ENCODE assay signal across 9 mouse cellular contexts in genomic region chr1:74901686-74902085, GRCm38 (mm10). TPM values are rescaled to one million over a fixed set of nuclear protein-coding genes. Genes with fewer than 3 reads are reported as not detected.
DNase-seq lines count a peak whose midpoint lies in the region; ATAC-seq and TF ChIP-seq lines count a peak whose summit lies in the region.
"Had no signal": no experiment of that assay in that cellular context is flagged by ENCODE, and none has a peak within 500 bp of the region (broad histone marks: within the 10 kb centered on the region; RNA-seq: fewer than 3 reads in every experiment).

No protein-coding gene starts in this region.

- no peak overlapping the region for H3K4me2 ChIP-seq in heart, embryonic 11.5 days

- TF ChIP-seq EP300 in heart, adult 2 months (IDR thresholded peaks at IDR 0.05; ENCODE audit: insufficient read depth, low read depth, low read length), result no peak

- no peak overlapping the region for H3K27ac ChIP-seq in heart, adult 2 months
- no peak overlapping the region for H3K27ac ChIP-seq in heart, embryonic 11.5 days (ENCODE audit: low read depth, low read length)

- H3K4me3 ChIP-seq in heart, adult 2 months, result no peak overlapping the region
- no peak overlapping the region for H3K4me3 ChIP-seq in heart, embryonic 11.5 days (ENCODE audit: low read depth, low read length)
- H3K4me3 ChIP-seq: myocyte had no signal

- peak; percentile 72 for TF ChIP-seq CTCF in heart, adult 2 months (IDR thresholded peaks at IDR 0.05)

- no peak overlapping the region for H3K9ac ChIP-seq in heart, adult 2 months (ENCODE audit: low read depth, low read length)
- H3K9ac ChIP-seq in heart, embryonic 11.5 days (ENCODE audit: low read depth, low read length), result no peak overlapping the region

- no peaks in the 10 kb centered on the region for H3K4me1 ChIP-seq in heart, adult 2 months (ENCODE audit: control insufficient read depth, insufficient read depth, low read length)
- H3K4me1 ChIP-seq in heart, embryonic 11.5 days (ENCODE audit: control insufficient read depth, insufficient read depth, low read length), result peaks cover 15% of the 10 kb centered on the region

- 3% methylated on average over 3 of the region's 3 CpGs for WGBS in heart, adult 2 months
- WGBS in heart, embryonic 11.5 days (ENCODE audit: insufficient replicate concordance), result 6% methylated on average over 3 of the region's 3 CpGs

- H3K27me3 ChIP-seq in heart, adult 2 months (ENCODE audit: control insufficient read depth, insufficient read depth, low read length), result peaks cover 9% of the 10 kb centered on the region
- H3K27me3 ChIP-seq in heart, embryonic 11.5 days (ENCODE audit: control insufficient read depth, insufficient read depth, low read length), result peaks cover 91% of the 10 kb centered on the region

- DNase-seq in heart, adult 2 months, result no peak
- DNase-seq in urinary bladder, postnatal 14 days (ENCODE audit: low spot score), result peak; percentile 66
- no peak for DNase-seq in urinary bladder, postnatal 4 days (ENCODE audit: low spot score in 2 of 2)
- peak; percentile 85 to 91 for DNase-seq in cerebellum, postnatal 10 days
- peak; percentile 51 to 89 for DNase-seq in kidney, postnatal 36 days
- DNase-seq in natural killer cell, adult 2 months (ENCODE audit: low spot score in 2 of 2), result peak; percentile 14 to 41

- no peaks in the 10 kb centered on the region for H3K79me2 ChIP-seq in heart, adult 2 months (replicated peaks; ENCODE audit: control insufficient read depth, insufficient read depth, low read length)

- H3K36me3 ChIP-seq in heart, adult 2 months (ENCODE audit: control insufficient read depth, insufficient read depth, low read length), result no peaks in the 10 kb centered on the region
- no peaks in the 10 kb centered on the region for H3K36me3 ChIP-seq in heart, embryonic 11.5 days (ENCODE audit: control insufficient read depth, insufficient read depth, low read length)

- intact Hi-C loops in heart, adult 2 months (cut with DNase I), result no loop called here

- H3K9me3 ChIP-seq in heart, embryonic 11.5 days (replicated peaks; ENCODE audit: control insufficient read depth, low read length), result no peaks in the 10 kb centered on the region

- no peak for ATAC-seq in heart, embryonic 11.5 days (replicated peaks; ENCODE audit: insufficient number of reproducible peaks, low FRiP score, low TSS enrichment)
- ATAC-seq in erythroblast, adult 5-6 weeks (replicated peaks; ENCODE audit: low FRiP score, poor library complexity, severe bottlenecking), result no peak

- TF ChIP-seq POLR2A in heart, adult 2 months (IDR thresholded peaks at IDR 0.05; ENCODE audit: insufficient read depth, low read depth, low read length), result no peak

RNA-seq across cellular contexts. Expression of gene Cryba2, which starts 8.7 kb away (rescaled TPM):
- not detected for total RNA-seq in heart, adult 2 months (2021)
- polyA plus RNA-seq in heart, adult 2 months (2012; rRNA removed), result 0.16 TPM in 1 of 2 replicates, not detected in the other
- not detected in 2 replicates for polyA plus RNA-seq in heart, embryonic 11.5 days (2014; fragmentation: Nextera tagmentation; extraction: Ambion mirVana)
- total RNA-seq in erythroblast, adult 5-6 weeks (2015; ENCODE audit: low replicate concordance), result not detected in 2 replicates
- total RNA-seq in erythroblast, adult 5-6 weeks (2017; ENCODE audit: low replicate concordance), result not detected in 2 replicates
- polyA plus RNA-seq: myocyte had no signal

RNA-seq across cellular contexts. Expression of gene Fev, which starts 16.5 kb away (rescaled TPM):
- not detected for total RNA-seq in heart, adult 2 months (2021)
- polyA plus RNA-seq in heart, adult 2 months (2012; rRNA removed), result 0.10 TPM in 1 of 2 replicates, not detected in the other
- 1.4 and 4.1 TPM in 2 replicates for polyA plus RNA-seq in heart, embryonic 11.5 days (2014; fragmentation: Nextera tagmentation; extraction: Ambion mirVana)
- total RNA-seq in erythroblast, adult 5-6 weeks (2015; ENCODE audit: low replicate concordance), result not detected in 2 replicates
- not detected in 2 replicates for total RNA-seq in erythroblast, adult 5-6 weeks (2017; ENCODE audit: low replicate concordance)
- polyA plus RNA-seq: myocyte had no signal

RNA-seq across cellular contexts. Expression of gene Cfap65, which starts 33.7 kb away (rescaled TPM):
- total RNA-seq in heart, adult 2 months (2021), result not detected
- 0.03 and 2.3 TPM in 2 replicates for polyA plus RNA-seq in heart, adult 2 months (2012; rRNA removed)
- polyA plus RNA-seq in heart, embryonic 11.5 days (2014; fragmentation: Nextera tagmentation; extraction: Ambion mirVana), result not detected in 2 replicates
- total RNA-seq in erythroblast, adult 5-6 weeks (2015; ENCODE audit: low replicate concordance), result not detected in 2 replicates
- not detected in 2 replicates for total RNA-seq in erythroblast, adult 5-6 weeks (2017; ENCODE audit: low replicate concordance)
- polyA plus RNA-seq: myocyte had no signal

RNA-seq across cellular contexts. Expression of gene Cdk5r2, which starts 47.0 kb away (rescaled TPM):
- total RNA-seq in heart, adult 2 months (2021), result under 1 TPM in 1 of 2 experiments, not detected in 1; 0.07 TPM
- 0.06 and 0.15 TPM in 2 replicates for polyA plus RNA-seq in heart, adult 2 months (2012; rRNA removed)
- 0.30 and 0.48 TPM in 2 replicates for polyA plus RNA-seq in heart, embryonic 11.5 days (2014; fragmentation: Nextera tagmentation; extraction: Ambion mirVana)
- not detected in 2 replicates for total RNA-seq in erythroblast, adult 5-6 weeks (2015; ENCODE audit: low replicate concordance)
- total RNA-seq in erythroblast, adult 5-6 weeks (2017; ENCODE audit: low replicate concordance), result not detected in 2 replicates

RNA-seq across cellular contexts. Expression of gene Ihh, which starts 49.8 kb away (rescaled TPM):
- total RNA-seq in heart, adult 2 months (2021), result under 1 TPM; 0.14 to 0.16 TPM
- polyA plus RNA-seq in heart, adult 2 months (2012; rRNA removed), result 0.04 and 0.23 TPM in 2 replicates
- 0.16 and 0.17 TPM in 2 replicates for polyA plus RNA-seq in heart, embryonic 11.5 days (2014; fragmentation: Nextera tagmentation; extraction: Ambion mirVana)
- not detected in 2 replicates for total RNA-seq in erythroblast, adult 5-6 weeks (2015; ENCODE audit: low replicate concordance)
- total RNA-seq in erythroblast, adult 5-6 weeks (2017; ENCODE audit: low replicate concordance), result 0.28 TPM in 1 of 2 replicates, not detected in the other

Comparison
In these comparisons a context has a peak if more than half of its experiments do, and no peak if none do; other contexts are left out.
1. DNase-seq: peak in urinary bladder, postnatal 14 days (single experiment), cerebellum, postnatal 10 days (2 of 2), kidney, postnatal 36 days (2 of 2) and natural killer cell, adult 2 months (2 of 2); none in heart, adult 2 months (0 of 2) and urinary bladder, postnatal 4 days (0 of 2).